ENCODE assay signal across 20 mouse cellular contexts in the genomic region with DNA sequence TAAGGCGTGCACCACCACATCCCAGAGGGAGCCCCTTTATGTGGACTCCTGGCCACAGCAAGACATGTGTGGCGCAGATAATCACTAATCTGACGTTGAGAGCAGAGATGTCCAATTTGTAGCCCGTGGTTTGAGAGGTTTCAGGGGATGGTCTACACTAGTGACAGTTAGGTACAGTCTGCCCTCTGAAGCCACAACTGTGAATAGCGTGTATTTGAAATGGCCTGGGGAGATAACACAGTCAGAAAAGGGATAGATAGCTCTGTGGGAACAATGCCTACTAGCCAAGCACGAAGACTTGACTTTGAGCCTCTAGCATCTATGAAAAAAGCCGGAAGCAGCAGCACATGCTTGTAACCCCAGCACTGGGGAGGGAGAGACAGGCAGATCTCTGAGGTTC. TPM values are rescaled to one million over a fixed set of nuclear protein-coding genes. Genes with fewer than 3 reads are reported as not detected.
DNase-seq lines count a peak whose midpoint lies in the region; ATAC-seq and TF ChIP-seq lines count a peak whose summit lies in the region.
"Had no signal": no experiment of that assay in that cellular context is flagged by ENCODE, and none has a peak within 500 bp of the region (broad histone marks: within the 10 kb centered on the region; RNA-seq: fewer than 3 reads in every experiment).

No protein-coding gene starts in this region.

- no peak overlapping the region for H3K27ac ChIP-seq in CH12.LX (ENCODE audit: insufficient read depth, low read depth)
- H3K27ac ChIP-seq in liver, embryonic 15.5 days (replicated peaks): no peak overlapping the region
- H3K27ac ChIP-seq: embryonic facial prominence, embryonic 10.5 days; forebrain, embryonic 13.5 days; hindbrain, embryonic 13.5 days had no signal

- peaks cover 3 to 8% of the 10 kb centered on the region in 2 experiments; a peak in 2 of 4 replicates for H3K4me1 ChIP-seq in CH12.LX (ENCODE audit: control insufficient read depth in 1 of 2, insufficient read depth in 2 of 2)
- peaks cover 14% of the 10 kb centered on the region for H3K4me1 ChIP-seq in liver, embryonic 15.5 days (replicated peaks)
- H3K4me1 ChIP-seq: embryonic facial prominence, embryonic 10.5 days; forebrain, embryonic 13.5 days had no signal

- no peak overlapping the region for H3K9ac ChIP-seq in CH12.LX (ENCODE audit: insufficient read depth, low read depth)
- no peak overlapping the region for H3K9ac ChIP-seq in liver, embryonic 15.5 days
- H3K9ac ChIP-seq: forebrain, embryonic 13.5 days; forebrain, postnatal 0 days; hindbrain, embryonic 13.5 days had no signal

- peak in 1 of 2 experiments; percentile 31; a peak in 1 of 4 replicates for TF ChIP-seq CTCF in CH12.LX (conservative IDR thresholded peaks at IDR 0.05 in 1 of 2, IDR thresholded peaks at IDR 0.05 in 1 of 2; ENCODE audit: low read depth in 2 of 2, low read length in 2 of 2)

- ATAC-seq in common myeloid progenitor, adult 5-6 weeks (replicated peaks; ENCODE audit: low read depth, poor library complexity, severe bottlenecking): peak; percentile 70
- ATAC-seq in liver, embryonic 15.5 days (ENCODE audit: insufficient read depth): peak; percentile 51; the same call in 1 of the 2 replicates
- peak; percentile 64 for ATAC-seq in megakaryocyte progenitor cell, adult 5-6 weeks (replicated peaks; ENCODE audit: poor library complexity)
- ATAC-seq: forebrain, embryonic 13.5 days; forebrain, postnatal 0 days had no signal

- no peak for DNase-seq in CH12.LX (ENCODE audit: extremely low read depth)
- no peak for DNase-seq in adrenal gland, adult 2 months
- DNase-seq in lung, postnatal 10 days: no peak
- no peak for DNase-seq in gastrocnemius, postnatal 25 days
- DNase-seq: adrenal gland, postnatal 10 days; cerebellum, adult 11-12 months; cerebellum, adult 9-10 months; cerebellum, postnatal 25 days; forebrain, postnatal 0 days; gastrocnemius, postnatal 14 days; heart, postnatal 10 days; heart, postnatal 4 days had no signal

- TF ChIP-seq EP300 in CH12.LX (IDR thresholded peaks at IDR 0.05; ENCODE audit: low read length): no peak

- H3K79me2 ChIP-seq in CH12.LX (replicated peaks; ENCODE audit: control insufficient read depth, extremely low read depth, insufficient read depth, poor library complexity, severe bottlenecking): no peaks in the 10 kb centered on the region

- H3K9me3 ChIP-seq in CH12.LX (replicated peaks; ENCODE audit: low read length): no peaks in the 10 kb centered on the region
- no peaks in the 10 kb centered on the region for H3K9me3 ChIP-seq in liver, embryonic 15.5 days (replicated peaks)
- H3K9me3 ChIP-seq: embryonic facial prominence, embryonic 10.5 days; forebrain, embryonic 13.5 days; hindbrain, embryonic 13.5 days had no signal

- no peak overlapping the region for H3K4me3 ChIP-seq in CH12.LX (replicated peaks in 1 of 3; ENCODE audit: low read depth in 2 of 3, low read length in 2 of 3, poor library complexity in 1 of 3)
- no peak overlapping the region for H3K4me3 ChIP-seq in liver, embryonic 15.5 days (replicated peaks)
- H3K4me3 ChIP-seq: embryonic facial prominence, embryonic 10.5 days; forebrain, embryonic 13.5 days; hindbrain, embryonic 13.5 days had no signal

- peaks cover 0 to 27% of the 10 kb centered on the region in 2 experiments for H3K36me3 ChIP-seq in CH12.LX (replicated peaks in 1 of 2; ENCODE audit: control insufficient read depth in 1 of 2, insufficient read depth in 1 of 2, low read length in 1 of 2)
- no peaks in the 10 kb centered on the region for H3K36me3 ChIP-seq in liver, embryonic 15.5 days (replicated peaks)
- H3K36me3 ChIP-seq: embryonic facial prominence, embryonic 10.5 days; hindbrain, embryonic 13.5 days had no signal

- dilution Hi-C loops in CH12.LX (cut with MboI; ENCODE audit: extremely low pct_ligation_motif_present, extremely low pct_unique_long_range_greater_than_20kb, low sequenced_read_pairs): no loop called here

- no peak for TF ChIP-seq POLR2A in CH12.LX (IDR thresholded peaks at IDR 0.05; ENCODE audit: low read depth, low read length)

- in situ Hi-C loops in CH12.LX (cut with MboI; ENCODE audit: low pct_ligation_motif_present, low pct_unique_long_range_greater_than_20kb, low sequenced_read_pairs): no loop called here

- TF ChIP-seq RAD21 in CH12.LX (IDR thresholded peaks at IDR 0.05; ENCODE audit: low read depth, low read length): peak; percentile 31

- H3K4me2 ChIP-seq in CH12.LX (ENCODE audit: insufficient read depth, low read depth, poor library complexity, severe bottlenecking): no peak overlapping the region
- H3K4me2 ChIP-seq in liver, embryonic 15.5 days: no peak overlapping the region
- H3K4me2 ChIP-seq: forebrain, embryonic 13.5 days; hindbrain, embryonic 13.5 days had no signal

- WGBS in liver, embryonic 15.5 days (ENCODE audit: insufficient replicate concordance): 23% methylated on average over 7 of the region's 7 CpGs

- H3K27me3 ChIP-seq in CH12.LX (replicated peaks): no peaks in the 10 kb centered on the region
- no peaks in the 10 kb centered on the region for H3K27me3 ChIP-seq in liver, embryonic 15.5 days
- H3K27me3 ChIP-seq: forebrain, embryonic 13.5 days; hindbrain, embryonic 13.5 days had no signal

TF ChIP-seq in CH12.LX, 34 proteins besides CTCF, POLR2A, EP300 and RAD21:
- TF ChIP-seq ZKSCAN1 (IDR thresholded peaks at IDR 0.05; ENCODE audit: borderline replicate concordance, low read depth, low read length) (no peak), SMC3 (IDR thresholded peaks at IDR 0.05; ENCODE audit: low read depth, low read length) (peak; percentile 24), TBP (conservative IDR thresholded peaks at IDR 0.05; ENCODE audit: low read depth, low read length) (no peak), CHD2 (IDR thresholded peaks at IDR 0.05; ENCODE audit: low read length) (no peak)

RNA-seq across cellular contexts. Expression of gene Zfp831, which starts 18.9 kb away (rescaled TPM):
- total RNA-seq in CH12.LX (2012; rRNA removed) (0.59 TPM in 2 replicates), CH12.LX (2014; rRNA removed) (0.48 and 0.58 TPM in 2 replicates)
- 0.91 and 0.99 TPM in 2 replicates for polyA plus RNA-seq in CH12.LX (2012; ENCODE audit: insufficient read length, low read depth)
- 2.8 and 4.2 TPM in 2 replicates for total RNA-seq in common myeloid progenitor, adult 5-6 weeks (2017)
- 0.01 and 0.02 TPM in 2 replicates for polyA plus RNA-seq in liver, embryonic 15.5 days (2015; fragmentation: Nextera tagmentation; extraction: Ambion mirVana)
- 0.76 and 1.5 TPM in 2 replicates for total RNA-seq in megakaryocyte progenitor cell, adult 5-6 weeks (2015)
- 0.67 and 1.1 TPM in 2 replicates for total RNA-seq in megakaryocyte progenitor cell, adult 5-6 weeks (2017)
- under 1 TPM; 0.10 to 0.12 TPM for total RNA-seq in adrenal gland, adult 2 months (2021)
- polyA plus RNA-seq in adrenal gland, adult 2 months (2012; rRNA removed): 0.03 TPM in 2 replicates
- under 1 TPM in 1 of 2 experiments, not detected in 1; 0.03 TPM for total RNA-seq in gastrocnemius, postnatal 25 days (2021)
- total RNA-seq: ES-E14 had no signal
- polyA plus RNA-seq: embryonic facial prominence, embryonic 10.5 days; embryonic facial prominence, embryonic 14.5 days; forebrain, embryonic 13.5 days; hindbrain, embryonic 13.5 days had no signal
